Mouse (Mus musculus) liver, postnatal 0 days (tissue): ENCODE results near the gene Tshz2. TPM values are rescaled to one million over a fixed set of nuclear protein-coding genes. Genes with fewer than 3 reads are reported as not detected.

Source experiments
- ATAC-seq: fragments of 200-750 bp; cut with Nextera tagmentation; 2 replicates; pipeline ENCODE4 v1.8.0; 2017; ENCODE audit warnings: mild to moderate bottlenecking, moderate library complexity
- DNase-seq: peaks from one replicate; pipeline ENCODE4 v3.0.0-alpha.2; 2016
- H3K27ac ChIP-seq: fragments of 300-500 bp; sonication (generic); 2 replicates; pipeline ENCODE4 v1.5.1; 2014; ENCODE audit warnings: antibody characterized with exemption, moderate library complexity, mild to moderate bottlenecking, low read depth
- H3K27me3 ChIP-seq: fragments of 300-500 bp; sonication (generic); 2 replicates; pipeline ENCODE4 v1.6.1; 2014; ENCODE audit warnings: low read length, control low read depth, mixed read lengths; ENCODE audit not compliant: insufficient read depth
- H3K36me3 ChIP-seq: fragments of 300-500 bp; sonication (generic); replicated peaks from 2 replicates; pipeline ENCODE4 v1.6.1; 2014; ENCODE audit warnings: mild to moderate bottlenecking, control low read depth, low read length, moderate library complexity, mixed read lengths; ENCODE audit not compliant: insufficient read depth
- H3K4me1 ChIP-seq: fragments of 300-500 bp; sonication (generic); 2 replicates; pipeline ENCODE4 v1.6.1; 2014; ENCODE audit warnings: antibody characterized with exemption, mild to moderate bottlenecking, control low read depth; ENCODE audit not compliant: insufficient read depth
- H3K4me2 ChIP-seq: fragments of 300-500 bp; sonication (generic); 2 replicates; pipeline ENCODE4 v1.6.1; 2014; ENCODE audit warnings: low read depth, mild to moderate bottlenecking, low read length, moderate library complexity, mixed read lengths
- H3K4me3 ChIP-seq: fragments of 300-500 bp; sonication (generic); 2 replicates; pipeline ENCODE4 v1.5.1; 2014; ENCODE audit warnings: low read depth, low read length
- H3K9ac ChIP-seq: fragments of 300-500 bp; sonication (generic); replicated peaks from 2 replicates; pipeline ENCODE4 v1.6.1; 2014; ENCODE audit warnings: mild to moderate bottlenecking, moderate library complexity
- H3K9me3 ChIP-seq: fragments of 300-500 bp; sonication (generic); 2 replicates; pipeline ENCODE4 v1.6.1; 2016; ENCODE audit warnings: mild to moderate bottlenecking, control low read depth, low read length, mixed read lengths
- CTCF ChIP-seq: sonication (generic); IDR thresholded peaks from 2 replicates; pipeline ENCODE4 v1.5.1; 2016; ENCODE audit warnings: antibody characterized with exemption, low read depth
- EP300 ChIP-seq: IDR thresholded peaks from 2 replicates; pipeline ENCODE4 v1.6.1; 2016; ENCODE audit warnings: antibody characterized with exemption, low read depth, mild to moderate bottlenecking
- WGBS: fragments of 180-500 bp; shearing (Covaris S2); extraction: QIAGEN DNeasy Blood & Tissue Kit; methylation state at CpG from one replicate; pipeline ENCODE4 v1.1.7; 2014; ENCODE audit not compliant: insufficient replicate concordance; 5-methylcytosine and 5-hydroxymethylcytosine counted together
- polyA plus RNA-seq: library from polyadenylated mRNA; unstranded; fragments of >200 nt; fragmentation: Nextera tagmentation; extraction: Ambion mirVana; gene quantifications from 2 replicates; pipeline ENCODE4 v1.2.1, GENCODE M21; 2015

Tshz2 gene
- polyA plus RNA-seq, 1 experiment from 2014 or later = 1.5 TPM

DNA sequence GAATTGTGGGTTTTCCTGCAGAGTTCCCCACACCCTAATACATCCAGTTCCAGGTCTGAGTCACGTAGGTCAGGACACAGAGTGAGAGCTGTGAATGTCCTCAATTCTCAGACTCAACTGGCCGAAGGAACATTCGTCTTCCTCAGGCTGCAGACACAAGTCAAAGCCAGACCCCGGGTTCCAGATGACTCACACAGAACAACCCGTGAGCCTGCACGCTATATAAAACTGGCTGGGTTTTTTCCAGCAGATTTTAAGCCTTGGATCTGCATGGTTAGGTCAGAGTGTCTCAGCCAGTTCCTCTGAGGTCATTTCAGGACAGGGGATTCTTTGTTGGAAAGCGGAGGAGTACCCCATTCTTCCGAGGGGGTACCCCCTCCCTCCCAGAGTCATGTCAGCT lies 330.0 kb downstream of the Tshz2 start:
- Histone ChIP-seq H3K9ac (no peak overlapping the region), H3K27ac (no peak overlapping the region), H3K27me3 (0 out of 2 replicates have a peak, but pooled peaks cover 5% of the 10 kb centered on the region), H3K4me3 (no peak overlapping the region), H3K36me3 (no peaks in the 10 kb centered on the region), H3K4me1 (no peaks in the 10 kb centered on the region), H3K4me2 (no peak overlapping the region), H3K9me3 (no peaks in the 10 kb centered on the region)
- TF ChIP-seq EP300 (no peak), CTCF (no peak)
- ATAC-seq (no peak), DNase-seq (no peak)
- 72% methylated on average over 8 of the region's 8 CpGs for WGBS

DNA sequence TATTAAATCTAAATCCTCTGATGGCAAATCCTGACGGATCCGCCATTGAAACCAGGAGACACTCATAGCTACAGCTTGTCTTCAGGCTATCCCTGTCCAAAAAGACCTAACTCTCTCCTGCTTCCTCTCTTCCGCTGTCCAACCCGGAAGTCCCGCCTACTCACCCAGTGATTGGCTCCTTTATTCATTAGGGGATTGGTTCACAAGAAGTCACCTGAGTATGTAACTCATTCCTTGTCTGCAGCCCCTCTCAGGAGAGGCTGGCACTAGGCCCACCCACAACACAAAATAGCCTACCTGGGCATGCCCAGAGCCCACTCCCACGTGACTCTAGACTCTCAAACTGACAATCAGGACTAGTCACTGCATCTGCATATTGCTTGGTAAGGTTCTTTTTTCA lies 337.7 kb downstream of the Tshz2 start:
- no peaks in the 10 kb centered on the region for H3K9me3 ChIP-seq

DNA sequence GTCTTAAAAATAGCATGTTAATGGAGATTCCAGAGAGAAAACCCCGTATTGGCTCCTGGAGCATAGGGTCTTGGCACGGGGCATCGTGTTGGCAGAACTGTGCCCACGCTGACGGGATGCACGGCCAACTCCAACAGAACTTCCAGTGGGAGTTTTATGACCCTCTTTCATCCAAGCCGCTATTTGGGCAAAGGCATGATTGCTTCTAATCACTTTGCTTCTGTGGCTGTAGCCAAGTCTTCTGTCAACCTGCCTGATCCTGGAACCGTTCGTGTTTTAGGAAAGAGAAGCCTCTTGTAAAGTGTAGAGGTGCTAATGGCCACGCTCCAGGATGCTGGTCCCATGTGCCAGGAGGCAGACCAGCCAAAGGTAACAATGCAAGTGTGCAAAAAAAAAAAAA lies 350.1 kb downstream of the Tshz2 start:
- H3K27ac ChIP-seq = no peak overlapping the region
- no peaks in the 10 kb centered on the region for H3K9me3 ChIP-seq
- TF ChIP-seq CTCF = no peak
- no peak for TF ChIP-seq EP300
- no peak overlapping the region for H3K4me2 ChIP-seq
- no peak for ATAC-seq
- no peaks in the 10 kb centered on the region for H3K4me1 ChIP-seq
- no peak overlapping the region for H3K4me3 ChIP-seq
- no peak for DNase-seq
- no peaks in the 10 kb centered on the region for H3K27me3 ChIP-seq
- WGBS = 80% methylated on average over 10 of the region's 10 CpGs
- no peaks in the 10 kb centered on the region for H3K36me3 ChIP-seq
- H3K9ac ChIP-seq = no peak overlapping the region

More for the DNA sequence above, 337.7 kb downstream of the Tshz2 start:
- Histone ChIP-seq H3K27me3 (no peaks in the 10 kb centered on the region), H3K9ac (no peak overlapping the region), H3K4me2 (no peak overlapping the region), H3K36me3 (no peaks in the 10 kb centered on the region), H3K27ac (no peak overlapping the region), H3K4me1 (no peaks in the 10 kb centered on the region), H3K4me3 (no peak overlapping the region)
- ATAC-seq (no peak), DNase-seq (no peak)
- 81% methylated on average over 6 of the region's 6 CpGs for WGBS
- no peak for TF ChIP-seq CTCF
- TF ChIP-seq EP300 = no peak

DNA sequence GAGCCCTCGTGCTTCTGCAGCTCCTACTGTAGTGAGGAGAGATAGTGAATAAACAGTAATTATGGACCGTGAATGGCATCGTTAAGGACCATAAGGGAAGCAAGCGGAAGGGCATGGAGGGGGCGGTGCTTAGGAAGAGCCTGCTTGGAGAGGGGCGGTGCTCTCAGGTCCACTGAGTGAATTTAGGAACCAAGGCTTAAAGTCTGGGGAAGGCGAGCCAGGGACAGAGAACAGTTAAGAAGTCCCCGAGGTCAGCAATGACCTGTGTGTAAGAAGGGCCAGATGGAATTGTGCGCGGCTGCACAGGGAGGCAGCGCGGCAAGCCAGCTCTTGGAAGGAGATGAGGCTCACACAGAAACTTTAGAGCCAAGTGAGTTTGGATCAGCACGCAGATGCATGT lies 354.4 kb downstream of the Tshz2 start:
- Histone ChIP-seq H3K4me1 (no peaks in the 10 kb centered on the region), H3K4me2 (no peak overlapping the region), H3K4me3 (no peak overlapping the region), H3K27ac (no peak overlapping the region), H3K9ac (no peak overlapping the region), H3K36me3 (no peaks in the 10 kb centered on the region), H3K9me3 (no peaks in the 10 kb centered on the region), H3K27me3 (no peaks in the 10 kb centered on the region)
- WGBS = 64% methylated on average over 13 of the region's 13 CpGs
- ATAC-seq = no peak
- no peak for DNase-seq
- TF ChIP-seq EP300 (no peak), CTCF (no peak)

DNA sequence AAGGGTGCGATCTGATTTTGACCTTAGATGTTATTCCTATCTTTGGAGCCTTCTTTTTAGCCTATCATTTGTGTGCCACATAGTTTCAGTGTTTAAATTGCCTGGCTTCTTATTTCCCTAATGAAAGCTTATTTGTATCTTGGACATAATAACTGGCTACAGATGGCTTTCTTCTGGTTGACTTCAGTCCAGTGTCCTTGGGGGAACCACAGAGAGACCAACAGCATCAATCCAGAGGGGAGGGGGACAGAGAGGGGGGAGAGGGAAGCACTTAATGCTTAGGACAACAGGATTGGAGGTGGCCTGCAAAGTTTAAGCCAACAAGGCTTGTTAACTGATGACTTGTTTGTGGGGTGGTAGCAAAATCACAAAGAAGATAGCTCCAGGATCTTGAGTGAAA lies 356.4 kb downstream of the Tshz2 start:
- 86% methylated on average over 1 of the region's 1 CpGs for WGBS

DNA sequence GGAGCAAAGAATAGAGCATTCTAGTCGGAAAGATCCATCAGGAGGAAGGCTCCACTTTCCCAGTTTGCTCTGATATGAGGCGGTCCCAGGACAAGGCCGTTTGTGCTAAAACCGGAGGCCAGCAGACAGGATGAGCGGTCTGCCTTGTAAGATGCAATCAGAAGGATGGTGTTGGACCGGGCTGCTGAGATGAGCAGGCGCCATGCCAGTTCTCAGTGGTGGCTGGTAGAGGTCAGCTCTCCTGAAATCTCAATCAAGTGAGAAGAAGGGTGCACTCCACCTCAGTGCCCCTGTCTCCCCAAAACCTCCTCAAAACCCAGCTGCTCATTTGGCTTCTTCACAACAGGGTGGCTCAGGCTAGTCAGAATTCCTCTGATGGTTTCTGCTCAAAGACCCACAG lies 358.2 kb downstream of the Tshz2 start:
- H3K27me3 ChIP-seq = no peaks in the 10 kb centered on the region
- DNase-seq (no peak), ATAC-seq (no peak)
- 0 out of 2 replicates have a peak, but pooled peaks cover 2% of the 10 kb centered on the region for H3K4me1 ChIP-seq
- no peak overlapping the region for H3K27ac ChIP-seq
- 82% methylated on average over 7 of the region's 7 CpGs for WGBS
- H3K9ac ChIP-seq = no peak overlapping the region
- no peaks in the 10 kb centered on the region for H3K36me3 ChIP-seq
- no peaks in the 10 kb centered on the region for H3K9me3 ChIP-seq
- H3K4me3 ChIP-seq = no peak overlapping the region
- H3K4me2 ChIP-seq = no peak overlapping the region
- TF ChIP-seq EP300 (no peak), CTCF (no peak)

More for the DNA sequence above, 356.4 kb downstream of the Tshz2 start:
- Histone ChIP-seq H3K9ac (no peak overlapping the region), H3K27me3 (no peaks in the 10 kb centered on the region), H3K27ac (no peak overlapping the region), H3K9me3 (no peaks in the 10 kb centered on the region), H3K4me3 (no peak overlapping the region), H3K4me1 (no peaks in the 10 kb centered on the region), H3K4me2 (no peak overlapping the region), H3K36me3 (no peaks in the 10 kb centered on the region)
- no peak for DNase-seq
- TF ChIP-seq EP300 (no peak), CTCF (no peak)
- ATAC-seq = no peak

DNA sequence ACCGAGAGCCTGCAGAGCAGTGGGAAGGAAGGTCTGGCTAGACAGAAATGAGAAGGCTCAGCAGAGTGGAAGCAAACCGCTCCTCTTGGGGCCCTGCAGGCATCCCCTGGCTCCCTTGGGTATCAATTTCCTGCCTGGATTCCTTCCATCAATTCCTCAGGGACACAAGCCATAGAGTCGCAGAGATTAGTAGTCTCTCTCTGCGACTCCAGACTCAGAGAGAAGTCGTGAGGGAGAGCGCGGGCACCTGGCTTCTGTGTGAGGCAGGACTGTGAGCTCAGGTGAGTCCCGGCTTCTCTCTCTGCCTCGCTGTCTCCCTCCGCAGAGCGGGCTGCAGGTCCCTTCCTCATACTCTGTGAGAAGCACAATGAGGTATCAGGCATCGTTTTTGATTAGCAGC lies 363.2 kb downstream of the Tshz2 start:
- DNase-seq = no peak
- 35% methylated on average over 12 of the region's 12 CpGs for WGBS
- H3K4me3 ChIP-seq = no peak overlapping the region
- TF ChIP-seq CTCF = no peak
- TF ChIP-seq EP300 = no peak
- H3K4me1 ChIP-seq = 0 out of 2 replicates have a peak, but pooled peaks cover 2% of the 10 kb centered on the region
- no peaks in the 10 kb centered on the region for H3K9me3 ChIP-seq
- H3K27ac ChIP-seq = no peak overlapping the region
- ATAC-seq = no peak
- H3K36me3 ChIP-seq = no peaks in the 10 kb centered on the region
- H3K4me2 ChIP-seq = peak overlapping the region; percentile 11; the same call in 1 of the 2 replicates
- no peak overlapping the region; the same call in 1 of the 2 replicates for H3K9ac ChIP-seq
- H3K27me3 ChIP-seq = no peaks in the 10 kb centered on the region
